Mouse (Mus musculus): Measurements from ENCODE around the gene Dnajc28. TPM values are rescaled to one million over a fixed set of nuclear protein-coding genes. Genes with fewer than 3 reads are reported as not detected.

Dnajc28 gene
- total RNA-seq, 2 experiments from 2014 or later: 2.8 to 9.2 TPM

GRCm38 (mm10) chr16:91596397-91596778 lies 22.4 kb downstream of the Dnajc28 start:
- peak; percentile 31 for ATAC-seq (replicated peaks; ENCODE audit: poor library complexity, severe bottlenecking)

GRCm38 (mm10) chr16:91595076-91595475 lies 23.8 kb downstream of the Dnajc28 start:
- ATAC-seq (replicated peaks; ENCODE audit: poor library complexity, severe bottlenecking): no peak

GRCm38 (mm10) chr16:91593262-91593661 lies 25.6 kb downstream of the Dnajc28 start:
- no peak for ATAC-seq (replicated peaks; ENCODE audit: poor library complexity, severe bottlenecking)

GRCm38 (mm10) chr16:91592162-91592561 lies 26.7 kb downstream of the Dnajc28 start:
- no peak for ATAC-seq (replicated peaks; ENCODE audit: poor library complexity, severe bottlenecking)

- no peak for ATAC-seq (replicated peaks; ENCODE audit: poor library complexity, severe bottlenecking)
These were observed 30.1 kb downstream of the Dnajc28 start for GRCm38 (mm10) chr16:91588703-91589102.

- peak; percentile 71 for ATAC-seq (replicated peaks; ENCODE audit: poor library complexity, severe bottlenecking)
These were observed 30.9 kb downstream of the Dnajc28 start for GRCm38 (mm10) chr16:91587730-91588453.

GRCm38 (mm10) chr16:91586244-91586643 lies 32.6 kb downstream of the Dnajc28 start:
- no peak for ATAC-seq (replicated peaks; ENCODE audit: poor library complexity, severe bottlenecking)

- ATAC-seq (replicated peaks; ENCODE audit: poor library complexity, severe bottlenecking): no peak
These were observed 33.2 kb downstream of the Dnajc28 start for GRCm38 (mm10) chr16:91585617-91586016.

GRCm38 (mm10) chr16:91582307-91582706 lies 36.5 kb downstream of the Dnajc28 start:
- ATAC-seq (replicated peaks; ENCODE audit: poor library complexity, severe bottlenecking): peak; percentile 52; the same call in 1 of the 2 replicates

- no peak for ATAC-seq (replicated peaks; ENCODE audit: poor library complexity, severe bottlenecking)
These were observed 39.7 kb downstream of the Dnajc28 start for GRCm38 (mm10) chr16:91578980-91579720.

- ATAC-seq (replicated peaks; ENCODE audit: poor library complexity, severe bottlenecking): no peak
These were observed 43.7 kb downstream of the Dnajc28 start for GRCm38 (mm10) chr16:91575151-91575550.

GRCm38 (mm10) chr16:91571105-91571504 lies 47.7 kb downstream of the Dnajc28 start:
- no peak for ATAC-seq (replicated peaks; ENCODE audit: poor library complexity, severe bottlenecking)

- ATAC-seq (replicated peaks; ENCODE audit: poor library complexity, severe bottlenecking): no peak
These were observed 49.9 kb downstream of the Dnajc28 start for GRCm38 (mm10) chr16:91568960-91569359.

- no peak for ATAC-seq (replicated peaks; ENCODE audit: poor library complexity, severe bottlenecking)
These were observed 52.8 kb downstream of the Dnajc28 start for GRCm38 (mm10) chr16:91566002-91566401.

GRCm38 (mm10) chr16:91565292-91565951 lies 53.4 kb downstream of the Dnajc28 start:
- no peak for ATAC-seq (replicated peaks; ENCODE audit: poor library complexity, severe bottlenecking)

- no peak for ATAC-seq (replicated peaks; ENCODE audit: poor library complexity, severe bottlenecking)
These were observed 54.1 kb downstream of the Dnajc28 start for GRCm38 (mm10) chr16:91564580-91565291.

Other genes starting within 250 kb of the Dnajc28 start
- gene Ifnar2, start 246.2 kb downstream of the Dnajc28 start, total RNA-seq (2014; fragmentation: Nextera tagmentation): 130 and 164 TPM in 2 replicates
- gene Ifnar2, start 246.2 kb downstream of the Dnajc28 start, total RNA-seq (2017): 115 and 139 TPM in 2 replicates
- gene Gm21970, start 227.3 kb downstream of the Dnajc28 start, total RNA-seq (2014; fragmentation: Nextera tagmentation): not detected in 2 replicates
- not detected in 2 replicates for gene Gm21970, start 227.3 kb downstream of the Dnajc28 start, total RNA-seq (2017)
- gene Il10rb, start 212.9 kb downstream of the Dnajc28 start, total RNA-seq (2014; fragmentation: Nextera tagmentation): 36.6 and 48.8 TPM in 2 replicates
- gene Il10rb, start 212.9 kb downstream of the Dnajc28 start, total RNA-seq (2017): 41.3 and 45.8 TPM in 2 replicates
- 32.3 and 42.5 TPM in 2 replicates for gene Ifnar1, start 133.8 kb downstream of the Dnajc28 start, total RNA-seq (2014; fragmentation: Nextera tagmentation)
- 33.3 and 35.6 TPM in 2 replicates for gene Ifnar1, start 133.8 kb downstream of the Dnajc28 start, total RNA-seq (2017)
- gene Ifngr2, start 72.0 kb downstream of the Dnajc28 start, total RNA-seq (2014; fragmentation: Nextera tagmentation): 29.2 TPM in 2 replicates
- 12.8 and 13.0 TPM in 2 replicates for gene Ifngr2, start 72.0 kb downstream of the Dnajc28 start, total RNA-seq (2017)
- gene Tmem50b, start 21.2 kb downstream of the Dnajc28 start, total RNA-seq (2014; fragmentation: Nextera tagmentation): 56.8 and 64.9 TPM in 2 replicates
- 38.5 and 41.1 TPM in 2 replicates for gene Tmem50b, start 21.2 kb downstream of the Dnajc28 start, total RNA-seq (2017)
- 169 and 244 TPM in 2 replicates for gene Gart, start 27.9 kb upstream of the Dnajc28 start, total RNA-seq (2014; fragmentation: Nextera tagmentation)
- 443 and 453 TPM in 2 replicates for gene Gart, start 27.9 kb upstream of the Dnajc28 start, total RNA-seq (2017)
- gene Son, start 28.5 kb upstream of the Dnajc28 start, total RNA-seq (2014; fragmentation: Nextera tagmentation): 326 and 356 TPM in 2 replicates
- 242 and 285 TPM in 2 replicates for gene Son, start 28.5 kb upstream of the Dnajc28 start, total RNA-seq (2017)
- gene Donson, start 69.7 kb upstream of the Dnajc28 start, total RNA-seq (2014; fragmentation: Nextera tagmentation): 13.1 and 23.0 TPM in 2 replicates
- 20.8 and 32.8 TPM in 2 replicates for gene Donson, start 69.7 kb upstream of the Dnajc28 start, total RNA-seq (2017)
- 43.5 and 55.5 TPM in 2 replicates for gene Cryzl1, start 109.9 kb upstream of the Dnajc28 start, total RNA-seq (2014; fragmentation: Nextera tagmentation)
- gene Cryzl1, start 109.9 kb upstream of the Dnajc28 start, total RNA-seq (2017): 65.5 and 85.7 TPM in 2 replicates
- 9.3 and 10.7 TPM in 2 replicates for gene Itsn1, start 110.3 kb upstream of the Dnajc28 start, total RNA-seq (2014; fragmentation: Nextera tagmentation)
- 5.0 and 7.0 TPM in 2 replicates for gene Itsn1, start 110.3 kb upstream of the Dnajc28 start, total RNA-seq (2017)